Mouse (Mus musculus) embryonic fibroblast, embryonic 13.5 days (primary cell): Measurements from ENCODE around the gene Stk10.

Experiments
- CTCF ChIP-seq: IDR thresholded peaks from 2 replicates; pipeline ENCODE4 v1.5.1; 2011; ENCODE audit warnings: mild to moderate bottlenecking, control low read depth, low read length, moderate library complexity, borderline replicate concordance; ENCODE audit not compliant: insufficient read depth
- POLR2A ChIP-seq: IDR thresholded peaks from 2 replicates; pipeline ENCODE4 v1.6.1; 2011; ENCODE audit warnings: low read depth, mild to moderate bottlenecking, control low read depth, low read length, moderate library complexity

- TF ChIP-seq CTCF (no peak), POLR2A (no peak)
Observed at GRCm38 (mm10) chr11:32550102-32550501, 17.0 kb downstream of the Stk10 start.
